Mouse (Mus musculus) A20 (cell line): Measurements from ENCODE around the gene Rad50.

Source experiments
- DNase-seq: peaks from one replicate; pipeline ENCODE4 v3.0.0-alpha.2; 2011; ENCODE audit warnings: low read depth, low spot score

The Rad50 gene

DNA sequence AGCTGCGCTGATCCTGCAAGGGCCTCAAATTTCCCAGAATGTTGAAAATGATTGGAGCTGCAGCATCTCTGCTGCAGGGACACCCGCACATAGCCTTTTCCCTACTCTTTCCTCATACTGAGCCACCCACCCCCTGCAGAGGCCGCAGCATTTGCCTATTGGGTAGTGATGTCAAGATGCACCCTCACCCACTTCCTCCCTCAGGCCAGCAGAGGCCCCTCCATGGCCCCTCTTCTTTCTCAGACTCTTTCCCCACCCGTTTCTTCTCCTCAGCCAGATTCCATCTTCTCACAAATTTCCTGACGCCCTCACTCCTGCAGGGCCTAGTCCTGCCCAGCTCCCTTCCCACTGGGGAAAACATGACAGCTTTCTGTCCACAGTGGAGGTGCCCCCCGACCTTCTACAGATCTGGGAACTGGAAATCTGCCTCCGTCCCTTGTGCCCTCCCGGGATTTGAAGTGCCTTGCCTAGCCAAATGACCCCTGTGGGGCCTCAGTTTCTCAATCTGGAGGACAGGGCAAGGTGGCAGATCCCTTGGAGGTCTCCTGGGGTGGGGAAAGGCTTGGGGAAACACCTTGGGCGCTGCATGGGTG, 71.4 kb downstream of the Rad50 start:
- no peak for DNase-seq

GRCm38 (mm10) chr11:53634556-53634955, 72.6 kb downstream of the Rad50 start, which contains the start of gene Il13:
Gene Il13, minus strand, starts transcription at chr11:53634702.
- DNase-seq = no peak

GRCm38 (mm10) chr11:53633644-53634043, 73.5 kb downstream of the Rad50 start:
- DNase-seq = no peak

DNA sequence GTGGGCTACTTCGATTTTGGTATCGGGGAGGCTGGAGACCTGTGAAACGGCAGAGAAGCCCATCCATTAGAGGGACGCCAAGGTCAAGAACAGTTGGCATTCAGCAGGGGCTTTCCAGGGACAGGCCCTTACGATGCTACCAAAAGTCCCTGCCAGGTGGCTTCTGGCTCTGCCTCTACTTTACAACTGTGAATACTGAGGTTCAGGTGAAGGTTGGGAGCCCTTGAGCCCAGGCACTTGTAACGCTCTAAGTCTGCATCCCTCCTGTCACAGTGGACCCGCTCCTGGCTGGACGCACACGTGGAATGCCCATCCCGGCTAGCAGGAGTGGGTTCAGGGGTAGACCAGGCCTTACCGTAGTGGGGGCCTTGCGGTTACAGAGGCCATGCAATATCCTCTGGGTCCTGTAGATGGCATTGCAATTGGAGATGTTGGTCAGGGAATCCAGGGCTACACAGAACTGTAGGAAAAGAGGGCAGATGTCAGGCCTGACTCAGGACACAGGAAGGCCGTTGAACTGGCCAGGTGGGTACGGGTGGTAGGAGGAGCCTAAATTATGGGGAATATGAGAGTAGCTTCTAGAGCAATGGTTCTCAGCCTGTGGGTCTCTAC, 74.9 kb downstream of the Rad50 start:
- DNase-seq = peak; percentile 45

DNA sequence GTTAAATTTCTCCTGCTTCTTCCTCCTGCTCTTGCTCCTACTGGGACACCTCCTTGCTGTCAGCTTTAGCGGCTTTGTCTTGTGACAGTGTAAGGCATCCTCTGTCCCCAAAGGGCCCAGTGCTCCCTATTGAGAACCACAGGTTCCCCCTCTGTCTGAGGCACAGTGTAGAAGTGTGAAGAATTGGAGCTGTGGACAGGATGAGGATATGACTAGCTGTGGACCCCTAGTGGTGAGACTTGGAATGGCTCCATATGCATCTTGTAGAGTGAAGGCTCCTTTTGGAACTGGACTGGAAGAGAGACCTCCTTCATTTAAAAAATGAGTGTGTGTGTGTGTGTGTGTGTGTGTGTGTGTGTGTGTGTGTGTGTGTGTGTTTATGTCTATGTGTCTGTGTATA, 79.3 kb downstream of the Rad50 start:
- peak; percentile 79 for DNase-seq

DNA sequence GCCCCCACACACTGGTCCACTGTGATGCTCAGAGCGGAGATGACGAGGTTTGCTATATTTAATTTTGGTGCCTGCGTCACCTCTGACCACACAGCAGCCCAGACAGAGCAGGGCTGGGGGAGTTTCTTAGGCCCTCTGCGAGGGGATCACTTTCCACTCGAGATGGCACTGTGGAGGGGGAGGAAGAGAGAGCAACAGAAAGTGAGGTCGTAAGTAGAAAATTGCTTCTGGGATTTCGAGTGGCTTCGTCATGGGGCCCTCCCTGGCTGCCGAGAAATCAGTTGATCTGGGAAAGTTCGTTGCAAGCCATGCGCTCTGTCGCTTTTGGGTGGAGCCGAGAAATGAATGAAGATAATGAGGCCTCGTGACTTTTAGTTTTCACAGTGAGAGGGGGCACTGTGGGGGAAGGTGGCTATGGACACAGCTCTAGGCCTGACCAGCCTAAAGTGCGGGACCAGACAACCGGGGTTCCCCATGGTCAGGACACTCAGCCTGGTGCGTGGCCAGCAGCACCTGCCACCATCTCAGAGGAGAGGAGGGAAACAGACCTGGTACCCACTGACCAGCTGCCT, 80.2 kb downstream of the Rad50 start:
- DNase-seq = no peak

DNA sequence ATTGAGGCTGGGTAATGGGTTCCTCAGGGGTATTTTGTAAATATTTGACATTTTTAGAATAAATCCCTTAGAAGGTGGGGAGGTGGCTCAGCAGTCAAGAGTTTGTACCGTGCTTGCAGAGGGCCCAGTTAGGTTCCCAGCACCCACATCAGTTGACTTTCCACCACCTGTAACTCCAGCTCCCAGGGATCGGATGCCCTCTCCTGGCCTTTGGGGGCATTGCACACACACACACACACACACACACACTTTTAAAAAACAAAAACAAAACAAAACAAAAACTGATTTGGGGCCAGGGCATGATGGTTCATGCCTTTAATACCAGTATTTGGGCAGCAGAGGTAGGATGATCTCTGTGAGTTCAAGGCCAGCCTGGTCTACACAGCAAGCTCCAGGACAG, 83.0 kb downstream of the Rad50 start:
- no peak for DNase-seq

GRCm38 (mm10) chr11:53623573-53623972, 83.5 kb downstream of the Rad50 start:
- no peak for DNase-seq

DNA sequence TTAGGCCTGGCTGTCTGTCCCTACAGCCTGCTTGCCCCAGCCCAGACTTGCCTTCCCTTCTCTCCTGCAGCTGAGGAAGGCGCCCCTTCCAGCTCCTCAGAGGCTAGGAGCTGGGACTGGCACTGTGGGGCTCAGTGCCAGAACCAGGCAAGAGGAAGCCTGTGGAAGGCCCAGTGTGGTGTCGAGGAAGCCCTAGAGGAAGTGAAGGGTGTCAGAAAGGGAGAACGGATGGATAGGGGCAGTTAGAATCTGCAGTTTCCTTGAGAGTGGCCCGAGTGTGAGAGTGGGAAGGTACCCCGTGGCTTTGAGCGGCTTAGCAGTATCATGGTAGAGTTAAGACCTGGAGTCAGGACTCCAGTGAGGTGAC, 84.7 kb downstream of the Rad50 start:
- DNase-seq = no peak

DNA sequence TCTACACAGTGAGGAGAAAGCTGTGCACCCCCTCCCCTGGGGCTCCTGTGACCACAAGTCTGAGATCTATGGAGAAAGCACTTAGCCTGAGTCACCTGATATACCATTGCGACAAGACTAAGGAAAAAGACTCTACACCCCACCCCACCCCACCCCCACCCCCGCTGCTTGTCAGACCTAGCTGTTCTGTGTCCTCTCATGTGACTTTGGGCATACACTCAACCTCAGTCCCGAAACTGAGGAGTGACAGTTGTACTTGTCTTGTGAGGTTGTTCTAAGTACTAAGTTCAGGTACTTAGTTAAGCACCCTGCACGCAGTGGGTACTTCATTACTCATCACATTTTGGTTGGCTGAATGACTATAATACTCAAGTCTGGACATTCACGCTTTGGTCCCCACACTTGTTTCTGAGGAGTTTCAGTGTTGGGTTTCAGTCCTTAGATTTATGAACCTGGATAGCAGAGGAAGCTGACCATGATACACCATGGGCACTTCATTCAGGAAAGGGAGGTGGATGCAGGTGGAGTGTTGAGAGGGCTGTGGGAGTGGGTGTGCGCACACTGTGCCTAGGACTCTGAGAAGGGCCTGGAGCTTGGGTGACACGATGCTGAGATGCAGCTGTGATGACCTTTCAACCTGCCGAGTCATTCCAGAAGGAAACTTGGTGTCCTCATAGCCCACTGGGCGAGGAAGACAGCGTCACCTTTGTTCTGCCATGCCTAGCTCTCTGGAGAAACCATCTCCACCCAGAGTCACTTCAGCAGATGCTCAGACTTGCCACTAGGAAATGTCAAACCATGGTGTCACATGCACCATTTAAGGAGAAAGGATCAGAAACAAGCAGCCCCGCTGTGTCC, 85.3 kb downstream of the Rad50 start:
- DNase-seq = no peak

- no peak for DNase-seq
These were observed 87.0 kb downstream of the Rad50 start for GRCm38 (mm10) chr11:53620094-53620493.

GRCm38 (mm10) chr11:53619428-53619827, 87.7 kb downstream of the Rad50 start:
- DNase-seq = no peak

DNA sequence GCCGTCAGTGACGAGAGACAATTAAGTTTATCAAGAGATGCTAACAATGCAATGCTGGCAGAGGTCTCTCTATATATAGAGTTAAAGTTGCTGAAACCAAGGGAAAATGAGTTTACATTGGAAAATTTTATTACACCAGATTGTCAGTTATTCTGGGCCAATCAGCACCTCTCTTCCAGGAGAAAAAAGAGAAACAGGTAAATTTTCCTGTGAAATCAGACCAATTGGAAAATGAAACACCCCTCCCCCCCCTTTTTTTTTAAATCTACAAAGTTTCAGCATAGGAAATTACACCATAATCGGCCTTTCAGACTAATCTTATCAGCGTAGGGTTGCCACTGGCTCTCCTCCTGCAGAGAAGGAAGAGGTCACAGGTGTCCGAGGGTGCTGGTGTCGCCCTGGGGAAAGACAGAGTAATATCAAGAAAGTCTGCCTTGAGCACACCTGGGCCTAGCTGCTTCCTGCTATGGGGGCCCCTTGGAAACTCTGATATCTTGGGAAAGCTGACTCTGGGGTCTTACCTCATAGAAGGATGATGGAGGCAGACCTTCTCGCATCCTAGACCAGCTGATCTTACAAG, 88.4 kb downstream of the Rad50 start, which contains the start of gene Il4:
TSS of gene Il4 (minus strand) at position 51 of the 580 bp plus-strand sequence.
- no peak for DNase-seq

DNA sequence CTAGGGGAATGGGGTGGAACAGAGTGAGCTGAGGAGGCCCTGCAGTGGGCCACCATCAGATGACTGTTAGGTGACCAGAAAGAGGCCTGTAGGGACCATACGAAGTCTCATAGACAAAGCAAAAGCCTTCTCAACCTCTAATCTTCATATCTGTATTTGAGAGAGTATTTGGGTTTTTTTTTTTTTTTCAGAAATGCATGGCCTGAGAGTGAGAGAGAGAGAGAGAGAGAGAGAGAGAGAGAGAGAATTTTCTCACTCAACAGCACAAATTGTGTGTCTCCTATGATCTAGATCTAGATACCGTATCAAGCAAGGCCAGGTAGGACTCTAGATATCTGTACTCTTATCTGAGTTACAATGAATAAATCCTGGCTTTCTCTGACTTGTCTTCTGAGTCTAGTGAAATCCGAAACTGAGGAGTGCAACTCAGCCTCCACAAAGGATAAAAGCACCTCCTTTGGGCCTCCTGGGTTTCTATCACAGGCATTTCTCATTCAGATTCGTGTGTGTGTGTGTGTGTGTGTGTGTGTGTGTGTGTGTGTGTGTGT, 89.5 kb downstream of the Rad50 start:
- DNase-seq = no peak

- DNase-seq = peak; percentile 67
These were observed 90.2 kb downstream of the Rad50 start for GRCm38 (mm10) chr11:53616748-53617558.

DNA sequence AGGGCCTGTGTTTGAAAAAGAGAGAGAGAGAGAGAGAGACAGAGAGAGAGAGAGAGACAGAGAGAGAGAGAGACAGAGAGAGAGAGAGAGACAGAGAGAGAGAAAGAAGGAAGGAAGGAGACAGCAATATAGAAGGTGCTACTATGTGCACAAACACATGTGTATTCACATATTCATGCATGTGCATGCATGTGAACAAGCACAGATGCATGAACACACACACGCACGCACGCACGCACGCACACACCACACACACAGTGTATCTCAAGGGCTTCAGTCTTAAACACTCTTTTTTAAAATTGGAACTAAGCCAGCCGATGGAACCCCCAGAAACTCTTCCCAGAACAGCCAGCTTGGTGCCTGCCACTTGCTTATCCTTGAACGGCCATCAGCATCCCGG, 91.5 kb downstream of the Rad50 start:
- no peak for DNase-seq

DNA sequence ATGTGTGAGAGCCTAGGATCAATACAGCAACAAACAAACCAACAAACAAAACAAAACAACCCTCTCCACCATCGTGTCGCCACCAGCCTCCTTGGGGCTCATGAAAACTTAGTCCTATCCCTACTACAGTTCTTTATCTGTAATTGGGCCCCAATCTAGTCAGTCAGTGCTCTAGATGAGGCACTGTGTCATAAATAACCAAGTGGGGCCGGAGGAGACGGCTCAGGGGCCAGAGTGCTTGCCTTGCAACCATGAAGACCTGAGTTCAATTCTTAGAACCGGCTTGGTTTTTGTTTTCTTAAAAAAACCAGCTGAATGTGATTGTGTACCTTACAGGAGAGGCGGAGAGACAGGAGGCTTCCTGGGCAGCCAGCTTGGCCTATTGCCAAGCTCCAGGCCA, 91.9 kb downstream of the Rad50 start:
- no peak for DNase-seq

- no peak for DNase-seq
These were observed 97.4 kb downstream of the Rad50 start for GRCm38 (mm10) chr11:53609672-53610071.

- DNase-seq = peak; percentile 71
These were observed 97.9 kb downstream of the Rad50 start for GRCm38 (mm10) chr11:53609231-53609630.

GRCm38 (mm10) chr11:53605609-53606008, 101.5 kb downstream of the Rad50 start:
- DNase-seq = no peak

DNA sequence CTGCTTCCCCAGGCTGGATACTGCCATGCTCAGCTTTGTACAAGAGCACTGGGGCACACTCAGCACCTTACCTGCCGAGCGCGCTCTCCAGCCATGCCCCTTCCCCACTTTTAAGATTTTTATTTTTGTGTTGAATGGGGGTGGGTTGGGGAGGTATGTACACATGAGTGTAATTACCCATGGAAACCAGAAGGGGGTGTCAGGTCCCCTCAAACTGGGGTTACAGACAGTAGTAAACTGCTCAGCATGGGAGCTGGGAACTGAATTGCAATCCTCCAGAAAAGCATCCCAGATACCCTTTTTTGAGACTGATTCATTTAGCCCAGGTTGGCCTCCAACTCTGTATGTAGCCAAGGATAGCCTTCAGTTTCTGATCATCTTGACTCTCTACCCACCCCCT, 102.1 kb downstream of the Rad50 start:
- no peak for DNase-seq
